Mouse (Mus musculus) cerebellum, adult 11-12 months (tissue): Measurements from ENCODE around the gene Gm28269.

Experiments
- DNase-seq: peaks from one replicate; pipeline ENCODE4 v3.0.0; 2022

Gene Gm28269

GRCm38 (mm10) chrX:21744997-21745396 is at the start of gene Gm28269:
Gm28269 (minus strand) TSS chrX:21745097.
- DNase-seq = no peak

GRCm38 (mm10) chrX:21716885-21717284 is 28.0 kb downstream of the Gm28269 start:
- no peak for DNase-seq

- no peak for DNase-seq
These were observed 29.6 kb downstream of the Gm28269 start for GRCm38 (mm10) chrX:21715293-21715692.

- DNase-seq = no peak
These were observed 30.1 kb downstream of the Gm28269 start, which contains the start of gene Slc6a14 for GRCm38 (mm10) chrX:21714829-21715228. Slc6a14 (plus strand) TSS chrX:21714896.

- DNase-seq = no peak
These were observed 40.4 kb downstream of the Gm28269 start for GRCm38 (mm10) chrX:21704470-21704869.

- no peak for DNase-seq
These were observed 43.3 kb downstream of the Gm28269 start for GRCm38 (mm10) chrX:21701646-21702045.

- DNase-seq = no peak
These were observed 49.2 kb downstream of the Gm28269 start for GRCm38 (mm10) chrX:21695687-21696086.

GRCm38 (mm10) chrX:21695220-21695619 is 49.7 kb downstream of the Gm28269 start:
- no peak for DNase-seq
